Mouse (Mus musculus) small intestine, adult 2 months (tissue): ENCODE measurements at regions not wholly inside any gene's neighbourhood (a gene's known extent, or its start where the extent isn't known, plus 50 kb on each side); places are given as distances from the start of the nearest gene placed in this dataset.
A peak's percentile ranks its signal among the peaks of the same experiment; 100 is the strongest.

ENCODE experiments used
- H3K27ac ChIP-seq: fragments of 200-500 bp; 2 replicates; pipeline ENCODE4 v1.5.1; 2012; ENCODE audit warnings: low read depth, low read length, control low read depth, inconsistent platforms; ENCODE audit not compliant: insufficient read depth
- H3K27me3 ChIP-seq: fragments of 200-500 bp; 2 replicates; pipeline ENCODE4 v1.6.1; 2012; ENCODE audit warnings: mild to moderate bottlenecking, moderate library complexity, low read length, inconsistent platforms; ENCODE audit not compliant: control insufficient read depth, insufficient read depth
- H3K36me3 ChIP-seq: fragments of 200-500 bp; 2 replicates; pipeline ENCODE4 v1.6.1; 2012; ENCODE audit warnings: mild to moderate bottlenecking, low read length, control low read depth, inconsistent platforms; ENCODE audit not compliant: control insufficient read depth, insufficient read depth
- H3K4me1 ChIP-seq: fragments of 200-500 bp; 2 replicates; pipeline ENCODE4 v1.6.1; 2012; ENCODE audit warnings: low read length, inconsistent platforms, mixed read lengths; ENCODE audit not compliant: control insufficient read depth, insufficient read depth, insufficient read length
- H3K4me3 ChIP-seq: fragments of 200-500 bp; 2 replicates; pipeline ENCODE4 v1.5.1; 2012; ENCODE audit warnings: low read depth, mild to moderate bottlenecking, control low read depth, inconsistent platforms, low read length, moderate library complexity
- CTCF ChIP-seq: fragments of 200-500 bp; IDR thresholded peaks from 2 replicates; pipeline ENCODE4 v1.5.1; 2012; ENCODE audit warnings: low read depth, mild to moderate bottlenecking, control low read depth, inconsistent platforms, low read length, moderate library complexity, mixed read lengths; ENCODE audit not compliant: insufficient replicate concordance, insufficient read length; ENCODE audit errors: extremely low read depth
- POLR2A ChIP-seq: fragments of 200-500 bp; IDR thresholded peaks from 2 replicates; pipeline ENCODE4 v1.6.1; 2012; ENCODE audit warnings: low read depth, mild to moderate bottlenecking, control low read depth, inconsistent platforms, low read length, moderate library complexity
- WGBS: fragments of 180-500 bp; shearing (Covaris S2); methylation state at CpG from one replicate; pipeline ENCODE4 v1.1.7; 2018; 5-methylcytosine and 5-hydroxymethylcytosine counted together

GRCm38 (mm10) chr13:5778443-5779171, 82.7 kb upstream of the Klf6 start:
- H3K27ac ChIP-seq: no peak overlapping the region
- 66% methylated on average over 5 of the region's 5 CpGs for WGBS
- TF ChIP-seq POLR2A (no peak), CTCF (no peak)
- H3K4me3 ChIP-seq: no peak overlapping the region
- H3K36me3 ChIP-seq: no peaks in the 10 kb centered on the region
- no peaks in the 10 kb centered on the region for H3K27me3 ChIP-seq
- H3K4me1 ChIP-seq: no peaks in the 10 kb centered on the region

GRCm38 (mm10) chr13:5779410-5779809, 81.9 kb upstream of the Klf6 start:
- H3K27me3 ChIP-seq: no peaks in the 10 kb centered on the region
- H3K4me3 ChIP-seq: no peak overlapping the region
- no peaks in the 10 kb centered on the region for H3K4me1 ChIP-seq
- no peak overlapping the region for H3K27ac ChIP-seq
- no peaks in the 10 kb centered on the region for H3K36me3 ChIP-seq
- WGBS: 14% methylated on average over 4 of the region's 4 CpGs
- TF ChIP-seq POLR2A (no peak), CTCF (no peak)

- 90% methylated on average over 1 of the region's 1 CpGs for WGBS
- no peaks in the 10 kb centered on the region for H3K27me3 ChIP-seq
- TF ChIP-seq CTCF: no peak
- H3K36me3 ChIP-seq: no peaks in the 10 kb centered on the region
- H3K4me1 ChIP-seq: no peaks in the 10 kb centered on the region
- H3K4me3 ChIP-seq: no peak overlapping the region
- H3K27ac ChIP-seq: no peak overlapping the region
Observed at GRCm38 (mm10) chr13:5782540-5782939, 78.7 kb upstream of the Klf6 start.

- H3K27ac ChIP-seq: no peak overlapping the region
- no peaks in the 10 kb centered on the region for H3K36me3 ChIP-seq
- no peaks in the 10 kb centered on the region for H3K27me3 ChIP-seq
- H3K4me3 ChIP-seq: no peak overlapping the region
- TF ChIP-seq POLR2A (no peak), CTCF (no peak)
- H3K4me1 ChIP-seq: no peaks in the 10 kb centered on the region
Observed at GRCm38 (mm10) chr13:5787114-5787513, 74.2 kb upstream of the Klf6 start.

- Histone ChIP-seq H3K27ac (no peak overlapping the region), H3K4me3 (no peak overlapping the region), H3K36me3 (no peaks in the 10 kb centered on the region), H3K27me3 (no peaks in the 10 kb centered on the region), H3K4me1 (no peaks in the 10 kb centered on the region)
- TF ChIP-seq POLR2A (no peak), CTCF (no peak)
- WGBS: 78% methylated on average over 3 of the region's 3 CpGs
Observed at GRCm38 (mm10) chr13:5789302-5789701, 72.0 kb upstream of the Klf6 start.

- WGBS: 64% methylated on average over 7 of the region's 7 CpGs
- peaks cover 7% of the 10 kb centered on the region; the same call in 1 of the 2 replicates for H3K4me1 ChIP-seq
- H3K36me3 ChIP-seq: no peaks in the 10 kb centered on the region
- H3K27me3 ChIP-seq: no peaks in the 10 kb centered on the region
- H3K4me3 ChIP-seq: no peak overlapping the region
- H3K27ac ChIP-seq: no peak overlapping the region
- TF ChIP-seq CTCF: no peak
- no peak for TF ChIP-seq POLR2A
Observed at GRCm38 (mm10) chr13:5802079-5802478, 59.2 kb upstream of the Klf6 start.

GRCm38 (mm10) chr13:5802826-5803225, 58.5 kb upstream of the Klf6 start:
- no peaks in the 10 kb centered on the region for H3K27me3 ChIP-seq
- no peaks in the 10 kb centered on the region for H3K36me3 ChIP-seq
- peak overlapping the region; percentile 98 for H3K27ac ChIP-seq
- no peak overlapping the region for H3K4me3 ChIP-seq
- WGBS: 77% methylated on average over 14 of the region's 14 CpGs
- peaks cover 7% of the 10 kb centered on the region; the same call in 1 of the 2 replicates for H3K4me1 ChIP-seq
- TF ChIP-seq POLR2A: no peak
- no peak for TF ChIP-seq CTCF
